Comparison of ENCODE assay signal across 8 mouse cellular contexts in genomic region chr17:80060828-80061782, GRCm38 (mm10). TPM values are rescaled to one million over a fixed set of nuclear protein-coding genes. Genes with fewer than 3 reads are reported as not detected.
DNase-seq lines count a peak whose midpoint lies in the region; ATAC-seq lines count a peak whose summit lies in the region.

No protein-coding gene starts in this region.

- ATAC-seq in megakaryocyte, adult 5-6 weeks (ENCODE audit: poor library complexity, severe bottlenecking) = peak; percentile 53

- intact Hi-C loops in heart, postnatal 14 days (cut with DNase I) = loop anchor here (2.0 to 10.0 kb wide), 2 partner anchors 68 to 314 kb away; partner anchors contain the start of gene Gm10190

- H3K27me3 ChIP-seq in erythroblast, embryonic 14.5 days (ENCODE audit: control insufficient read depth) = no peaks in the 10 kb centered on the region

- peak overlapping the region; percentile 74 for H3K4me3 ChIP-seq in erythroblast, embryonic 14.5 days (replicated peaks)

- H3K4me1 ChIP-seq in erythroblast, embryonic 14.5 days (ENCODE audit: control insufficient read depth) = peaks cover 47% of the 10 kb centered on the region

- DNase-seq in MEL-GATA-1-ER (ENCODE audit: extremely low read depth, low read depth) = peak; percentile 35
- peak; percentile 57 for DNase-seq in brain, adult 2 months (ENCODE audit: low read depth, low spot score)
- peak; percentile 64 to 68 for DNase-seq in heart, postnatal 14 days
- peak; percentile 36 to 37 for DNase-seq in layer of hippocampus, postnatal 36 days
- DNase-seq in right cerebral cortex, postnatal 14 days = peak; percentile 64
- DNase-seq in urinary bladder, postnatal 4 days (ENCODE audit: low spot score in 2 of 2) = peak; percentile 28 to 62

- no peaks in the 10 kb centered on the region; the same call in 1 of the 2 replicates for H3K9me3 ChIP-seq in erythroblast, embryonic 14.5 days (ENCODE audit: control insufficient read depth, low read length)

- H3K36me3 ChIP-seq in erythroblast, embryonic 14.5 days (ENCODE audit: control insufficient read depth) = peaks cover 15% of the 10 kb centered on the region

RNA-seq across cellular contexts. Expression of gene Hnrnpll, which starts 1.0 kb away (rescaled TPM):
- polyA plus RNA-seq in erythroblast, embryonic 14.5 days (2012) = 2.5 TPM in 2 replicates
- total RNA-seq in heart, postnatal 14 days (2021) = 10 to 100 TPM; 27.0 to 29.3 TPM
- 10 to 100 TPM; 62.3 to 66.0 TPM for total RNA-seq in layer of hippocampus, postnatal 36 days (2021)
- total RNA-seq in megakaryocyte, adult 5-6 weeks (2015) = 97.4 and 108 TPM in 2 replicates
- 53.1 and 65.2 TPM in 2 replicates for total RNA-seq in megakaryocyte, adult 5-6 weeks (2017)

Comparison
In these comparisons a context has a peak if more than half of its experiments do, and no peak if none do; other contexts are left out.
1. Peak in every context shown above with its lines: DNase-seq, ATAC-seq and H3K4me3 ChIP-seq.